Comparison of ENCODE assay signal across 10 mouse cellular contexts in the genomic region with DNA sequence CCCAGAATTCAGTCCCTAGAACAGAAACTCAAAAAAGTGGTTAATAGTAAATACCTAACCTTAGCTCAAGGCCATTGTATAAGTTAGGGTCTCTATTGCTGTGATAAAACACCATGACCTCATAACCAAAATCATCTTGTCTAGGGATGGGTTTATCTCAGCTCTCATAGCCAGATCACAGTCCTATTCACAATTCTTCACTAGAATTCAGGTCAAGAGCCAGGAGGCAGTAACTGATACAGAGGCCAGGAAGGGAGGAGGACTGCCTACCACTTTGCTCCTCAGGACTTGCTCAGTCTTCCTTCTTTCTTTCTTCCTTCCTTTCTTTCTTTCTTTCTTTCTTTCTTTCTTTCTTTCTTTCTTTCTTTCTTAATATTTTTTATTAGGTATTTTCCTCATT. TPM values are rescaled to one million over a fixed set of nuclear protein-coding genes. Genes with fewer than 3 reads are reported as not detected.
A peak's percentile ranks its signal among the peaks of the same experiment; 100 is the strongest.
DNase-seq lines count a peak whose midpoint lies in the region; ATAC-seq and TF ChIP-seq lines count a peak whose summit lies in the region.
"Had no signal": no experiment of that assay in that cellular context is flagged by ENCODE, and none has a peak within 500 bp of the region (broad histone marks: within the 10 kb centered on the region; RNA-seq: fewer than 3 reads in every experiment).

No protein-coding gene starts in this region.

- peak overlapping the region; percentile 32 for H3K4me2 ChIP-seq in midbrain, embryonic 11.5 days
- H3K4me2 ChIP-seq in midbrain, embryonic 16.5 days (ENCODE audit: low read length), result no peak overlapping the region
- peak overlapping the region; percentile 44 for H3K4me2 ChIP-seq in forebrain, embryonic 14.5 days (ENCODE audit: low read length)
- H3K4me2 ChIP-seq in liver, embryonic 12.5 days, result peak overlapping the region; percentile 86
- H3K4me2 ChIP-seq in stomach, postnatal 0 days (replicated peaks; ENCODE audit: low read depth), result peak overlapping the region; percentile 23; the same call in 1 of the 2 replicates

- no peak overlapping the region for H3K27ac ChIP-seq in midbrain, embryonic 11.5 days (ENCODE audit: low read depth, low read length)
- H3K27ac ChIP-seq in midbrain, embryonic 16.5 days (ENCODE audit: low read length), result no peak overlapping the region
- no peak overlapping the region for H3K27ac ChIP-seq in forebrain, embryonic 14.5 days (ENCODE audit: low read depth, low read length)
- peak overlapping the region; percentile 67; the same call in 1 of the 2 replicates for H3K27ac ChIP-seq in liver, embryonic 12.5 days
- H3K27ac ChIP-seq in stomach, postnatal 0 days (replicated peaks), result no peak overlapping the region
- H3K27ac ChIP-seq: gastrocnemius, adult 2 months had no signal

- TF ChIP-seq CTCF in stomach, postnatal 0 days (IDR thresholded peaks at IDR 0.05; ENCODE audit: low read depth), result no peak

- peaks cover 6% of the 10 kb centered on the region for H3K4me1 ChIP-seq in midbrain, embryonic 11.5 days (ENCODE audit: control insufficient read depth, insufficient read depth, low read length)
- peaks cover 4% of the 10 kb centered on the region; the same call in 1 of the 2 replicates for H3K4me1 ChIP-seq in midbrain, embryonic 16.5 days (ENCODE audit: control insufficient read depth, insufficient read depth, low read length)
- H3K4me1 ChIP-seq in forebrain, embryonic 14.5 days (ENCODE audit: control insufficient read depth, insufficient read depth, low read length), result peaks cover 8% of the 10 kb centered on the region; the same call in 1 of the 2 replicates
- peaks cover 21% of the 10 kb centered on the region for H3K4me1 ChIP-seq in liver, embryonic 12.5 days
- H3K4me1 ChIP-seq in stomach, postnatal 0 days (replicated peaks; ENCODE audit: control insufficient read depth, insufficient read depth), result no peaks in the 10 kb centered on the region

- no peak for TF ChIP-seq EP300 in stomach, postnatal 0 days (optimal IDR thresholded peaks at IDR 0.05)

- peak overlapping the region; percentile 47 for H3K9ac ChIP-seq in midbrain, embryonic 11.5 days (ENCODE audit: low read length)
- no peak overlapping the region for H3K9ac ChIP-seq in midbrain, embryonic 16.5 days (ENCODE audit: low read depth, low read length)
- H3K9ac ChIP-seq in forebrain, embryonic 14.5 days (ENCODE audit: low read length), result peak overlapping the region; percentile 41; the same call in 1 of the 2 replicates
- H3K9ac ChIP-seq in liver, embryonic 12.5 days, result peak overlapping the region; percentile 51
- H3K9ac ChIP-seq in stomach, postnatal 0 days (ENCODE audit: low read length), result no peak overlapping the region

- peak overlapping the region; percentile 24 for H3K4me3 ChIP-seq in midbrain, embryonic 11.5 days (ENCODE audit: low read depth, low read length)
- no peak overlapping the region for H3K4me3 ChIP-seq in midbrain, embryonic 16.5 days (ENCODE audit: low read depth, low read length)
- H3K4me3 ChIP-seq in forebrain, embryonic 14.5 days (ENCODE audit: low read depth, low read length), result peak overlapping the region; percentile 10; the same call in 1 of the 2 replicates
- H3K4me3 ChIP-seq in liver, embryonic 12.5 days, result peak overlapping the region; percentile 86
- H3K4me3 ChIP-seq in stomach, postnatal 0 days (ENCODE audit: low read depth, low read length), result 0 out of 2 replicates have a peak overlapping the region, but pooled peaks have one; percentile 15

- DNase-seq in midbrain, embryonic 11.5 days (ENCODE audit: low spot score, missing footprints), result no peak
- DNase-seq in forebrain, embryonic 14.5 days (ENCODE audit: low spot score), result no peak
- no peak for DNase-seq in stomach, postnatal 0 days (ENCODE audit: low spot score)
- no peak for DNase-seq in adrenal gland, postnatal 25 days
- DNase-seq: adrenal gland, postnatal 10 days; gastrocnemius, adult 2 months had no signal

- ATAC-seq in midbrain, embryonic 11.5 days (ENCODE audit: low FRiP score), result no peak
- no peak for ATAC-seq in midbrain, embryonic 16.5 days
- no peak for ATAC-seq in forebrain, embryonic 14.5 days
- peak; percentile 50; the same call in 1 of the 2 replicates for ATAC-seq in liver, embryonic 12.5 days
- ATAC-seq in stomach, postnatal 0 days (ENCODE audit: low FRiP score, low TSS enrichment), result no peak
- no peak for ATAC-seq in activated CD4-positive, CD25-positive, alpha-beta regulatory T cell, adult 4 months

- H3K36me3 ChIP-seq in midbrain, embryonic 11.5 days (ENCODE audit: control insufficient read depth, insufficient read depth, low read length), result no peaks in the 10 kb centered on the region; the same call in 1 of the 2 replicates
- no peaks in the 10 kb centered on the region for H3K36me3 ChIP-seq in midbrain, embryonic 16.5 days (ENCODE audit: control insufficient read depth, insufficient read depth, low read length)
- H3K36me3 ChIP-seq in forebrain, embryonic 14.5 days (ENCODE audit: control insufficient read depth, insufficient read depth, low read length), result peaks cover 3% of the 10 kb centered on the region
- peaks cover 23% of the 10 kb centered on the region for H3K36me3 ChIP-seq in liver, embryonic 12.5 days
- H3K36me3 ChIP-seq in stomach, postnatal 0 days (ENCODE audit: control insufficient read depth, insufficient read depth, low read length), result no peaks in the 10 kb centered on the region

- H3K9me3 ChIP-seq in midbrain, embryonic 11.5 days (ENCODE audit: control insufficient read depth, low read length), result no peaks in the 10 kb centered on the region
- no peaks in the 10 kb centered on the region for H3K9me3 ChIP-seq in midbrain, embryonic 16.5 days (replicated peaks; ENCODE audit: control insufficient read depth, low read length, poor library complexity, severe bottlenecking)
- H3K9me3 ChIP-seq in forebrain, embryonic 14.5 days (replicated peaks; ENCODE audit: control insufficient read depth, low read length), result no peaks in the 10 kb centered on the region
- no peaks in the 10 kb centered on the region for H3K9me3 ChIP-seq in liver, embryonic 12.5 days (replicated peaks)
- no peaks in the 10 kb centered on the region for H3K9me3 ChIP-seq in stomach, postnatal 0 days (ENCODE audit: control insufficient read depth, low read length)

- no peaks in the 10 kb centered on the region for H3K27me3 ChIP-seq in midbrain, embryonic 11.5 days (ENCODE audit: control insufficient read depth, insufficient read depth, low read length)
- H3K27me3 ChIP-seq in midbrain, embryonic 16.5 days (ENCODE audit: control insufficient read depth, insufficient read depth, low read depth, low read length), result no peaks in the 10 kb centered on the region
- no peaks in the 10 kb centered on the region for H3K27me3 ChIP-seq in forebrain, embryonic 14.5 days (replicated peaks; ENCODE audit: control insufficient read depth, insufficient read depth, low read length)
- H3K27me3 ChIP-seq in liver, embryonic 12.5 days (replicated peaks), result no peaks in the 10 kb centered on the region
- no peaks in the 10 kb centered on the region for H3K27me3 ChIP-seq in stomach, postnatal 0 days (ENCODE audit: control insufficient read depth, insufficient read depth, low read length)

RNA-seq across cellular contexts. Expression of a gene that starts 1.5 kb away (rescaled TPM):
- polyA plus RNA-seq in midbrain, embryonic 11.5 days (2014; fragmentation: Nextera tagmentation; extraction: Ambion mirVana), result 42.6 and 45.9 TPM in 2 replicates
- 16.5 and 18.3 TPM in 2 replicates for polyA plus RNA-seq in midbrain, embryonic 16.5 days (2015; fragmentation: Nextera tagmentation; extraction: Ambion mirVana)
- 27.0 and 31.2 TPM in 2 replicates for polyA plus RNA-seq in forebrain, embryonic 14.5 days (2014; fragmentation: Nextera tagmentation; extraction: Ambion mirVana)
- polyA plus RNA-seq in liver, embryonic 12.5 days (2016; fragmentation: Nextera tagmentation; extraction: Ambion mirVana), result 16.6 and 16.9 TPM in 2 replicates
- 6.2 and 6.3 TPM in 2 replicates for polyA plus RNA-seq in stomach, postnatal 0 days (2015; fragmentation: Nextera tagmentation; extraction: Ambion mirVana)
- 10 to 100 TPM in 1 of 2 experiments, 1 to 10 TPM in 1; 9.2 to 12.0 TPM for polyA plus RNA-seq in activated CD4-positive, CD25-positive, alpha-beta regulatory T cell, adult 4 months (2017; shearing (Covaris generic))
- total RNA-seq in adrenal gland, postnatal 25 days (2021), result 7.3 and 7.8 TPM in 2 replicates

RNA-seq across cellular contexts. Expression of a gene that starts 1.5 kb away (rescaled TPM):
- 21.0 and 25.2 TPM in 2 replicates for polyA plus RNA-seq in midbrain, embryonic 11.5 days (2014; fragmentation: Nextera tagmentation; extraction: Ambion mirVana)
- polyA plus RNA-seq in midbrain, embryonic 16.5 days (2015; fragmentation: Nextera tagmentation; extraction: Ambion mirVana), result 8.4 and 8.8 TPM in 2 replicates
- 10.5 and 13.7 TPM in 2 replicates for polyA plus RNA-seq in forebrain, embryonic 14.5 days (2014; fragmentation: Nextera tagmentation; extraction: Ambion mirVana)
- 13.6 and 14.0 TPM in 2 replicates for polyA plus RNA-seq in liver, embryonic 12.5 days (2016; fragmentation: Nextera tagmentation; extraction: Ambion mirVana)
- polyA plus RNA-seq in stomach, postnatal 0 days (2015; fragmentation: Nextera tagmentation; extraction: Ambion mirVana), result 4.4 and 4.8 TPM in 2 replicates
- polyA plus RNA-seq in activated CD4-positive, CD25-positive, alpha-beta regulatory T cell, adult 4 months (2017; shearing (Covaris generic)), result 10 to 100 TPM; 33.8 to 56.3 TPM
- 8.6 and 9.4 TPM in 2 replicates for total RNA-seq in adrenal gland, postnatal 25 days (2021)

RNA-seq across cellular contexts. Expression of a gene that starts 34.6 kb away (rescaled TPM):
- 0.11 and 0.19 TPM in 2 replicates for polyA plus RNA-seq in midbrain, embryonic 11.5 days (2014; fragmentation: Nextera tagmentation; extraction: Ambion mirVana)
- polyA plus RNA-seq in midbrain, embryonic 16.5 days (2015; fragmentation: Nextera tagmentation; extraction: Ambion mirVana), result 0.15 TPM in 1 of 2 replicates, not detected in the other
- polyA plus RNA-seq in forebrain, embryonic 14.5 days (2014; fragmentation: Nextera tagmentation; extraction: Ambion mirVana), result 0.30 TPM in 1 of 2 replicates, not detected in the other
- 0.26 and 0.31 TPM in 2 replicates for polyA plus RNA-seq in liver, embryonic 12.5 days (2016; fragmentation: Nextera tagmentation; extraction: Ambion mirVana)
- polyA plus RNA-seq in stomach, postnatal 0 days (2015; fragmentation: Nextera tagmentation; extraction: Ambion mirVana), result 9.7 and 10.5 TPM in 2 replicates
- not detected for polyA plus RNA-seq in activated CD4-positive, CD25-positive, alpha-beta regulatory T cell, adult 4 months (2017; shearing (Covaris generic))
- total RNA-seq in adrenal gland, postnatal 25 days (2021), result 38.2 and 46.5 TPM in 2 replicates
- total RNA-seq: left cerebral cortex, adult 18-20 months had no signal

Comparison
In these comparisons a context has a peak if more than half of its experiments do, and no peak if none do; other contexts are left out.
1. H3K9ac ChIP-seq: peak in midbrain, embryonic 11.5 days (single experiment), forebrain, embryonic 14.5 days (single experiment) and liver, embryonic 12.5 days (single experiment); none in midbrain, embryonic 16.5 days (single experiment) and stomach, postnatal 0 days (single experiment).